Mouse (Mus musculus) CH12.LX (cell line): ENCODE measurements at regions not wholly inside any gene's neighbourhood (a gene's known extent, or its start where the extent isn't known, plus 50 kb on each side); places are given as distances from the start of the nearest gene placed in this dataset.

Experiments used
- CHD1 ChIP-seq: IDR thresholded peaks from 2 replicates; pipeline ENCODE4 v1.6.1; 2012; ENCODE audit warnings: low read depth, low read length, improper control_type of control experiment, inconsistent platforms
- CHD2 ChIP-seq: IDR thresholded peaks from 2 replicates; pipeline ENCODE4 v1.6.1; 2011; ENCODE audit warnings: low read length, improper control_type of control experiment
- CTCF ChIP-seq, 2 experiments: IDR thresholded peaks in 1 of 2; conservative IDR thresholded peaks in 1 of 2; 2 replicates each; pipeline ENCODE4 v1.5.1; 2011 to 2012; ENCODE audit warnings: low read depth in 2 of 2, low read length in 2 of 2, improper control_type of control experiment in 1 of 2, inconsistent platforms in 1 of 2, mild to moderate bottlenecking in 1 of 2, moderate library complexity in 1 of 2
- EP300 ChIP-seq: IDR thresholded peaks from 2 replicates; pipeline ENCODE4 v1.6.1; 2011; ENCODE audit warnings: low read length, improper control_type of control experiment
- MAX ChIP-seq: IDR thresholded peaks from 2 replicates; pipeline ENCODE4 v1.6.1; 2011; ENCODE audit warnings: low read length, improper control_type of control experiment
- MAZ ChIP-seq: IDR thresholded peaks from 2 replicates; pipeline ENCODE4 v1.6.1; 2012; ENCODE audit warnings: low read depth, mild to moderate bottlenecking, inconsistent platforms, low read length, improper control_type of control experiment, moderate library complexity
- PAX5 ChIP-seq: IDR thresholded peaks from 2 replicates; pipeline ENCODE4 v1.6.1; 2012; ENCODE audit warnings: low read length, inconsistent platforms, mixed read lengths
- POLR2A ChIP-seq: IDR thresholded peaks from 2 replicates; pipeline ENCODE4 v1.6.1; 2011; ENCODE audit warnings: low read depth, mild to moderate bottlenecking, improper control_type of control experiment, low read length
- RCOR1 ChIP-seq: conservative IDR thresholded peaks from 2 replicates; pipeline ENCODE4 v1.6.1; 2012; ENCODE audit warnings: low read depth, mild to moderate bottlenecking, inconsistent platforms, low read length, improper control_type of control experiment
- TCF12 ChIP-seq: IDR thresholded peaks from 2 replicates; pipeline ENCODE4 v1.6.1; 2014; ENCODE audit warnings: low read depth, mild to moderate bottlenecking, inconsistent platforms, low read length, improper control_type of control experiment
- USF1 ChIP-seq: IDR thresholded peaks from 2 replicates; pipeline ENCODE4 v1.6.1; 2014; ENCODE audit warnings: low read depth, mild to moderate bottlenecking, inconsistent platforms, low read length, improper control_type of control experiment
- ZMIZ1 ChIP-seq: IDR thresholded peaks from 2 replicates; pipeline ENCODE4 v1.6.1; 2012; ENCODE audit warnings: low read depth, mild to moderate bottlenecking, inconsistent platforms, low read length, improper control_type of control experiment
- ZNF384 ChIP-seq: IDR thresholded peaks from 2 replicates; pipeline ENCODE4 v1.6.1; 2012; ENCODE audit warnings: low read depth, low read length, improper control_type of control experiment, inconsistent platforms

GRCm38 (mm10) chr1:184525740-184526139 is 206.7 kb downstream of the Hlx start:
- TF ChIP-seq CHD2, result no peak
- TF ChIP-seq TCF12, result no peak
- TF ChIP-seq PAX5, result no peak
- TF ChIP-seq MAZ, result no peak
- TF ChIP-seq CHD1, result no peak
- TF ChIP-seq CTCF (conservative IDR thresholded peaks at IDR 0.05 in 1 of 2, IDR thresholded peaks at IDR 0.05 in 1 of 2; ENCODE audit: low read depth in 2 of 2, low read length in 2 of 2), result no peak
- no peak for TF ChIP-seq POLR2A
- TF ChIP-seq EP300, result no peak
- no peak for TF ChIP-seq USF1
- TF ChIP-seq RCOR1, result no peak
- no peak for TF ChIP-seq MAX
- no peak for TF ChIP-seq ZMIZ1
- TF ChIP-seq ZNF384, result no peak
